Mouse (Mus musculus) kidney, embryonic 14.5 days (tissue): Measurements from ENCODE around the gene Fancc. TPM values are rescaled to one million over a fixed set of nuclear protein-coding genes. Genes with fewer than 3 reads are reported as not detected.

ENCODE experiments used
- ATAC-seq: fragments of 200-750 bp; cut with Nextera tagmentation; 2 replicates; pipeline ENCODE4 v1.8.0; 2017; ENCODE audit warnings: moderate number of reproducible peaks, mild to moderate bottlenecking, moderate TSS enrichment, moderate library complexity; ENCODE audit not compliant: low FRiP score, low TSS enrichment
- H3K27ac ChIP-seq: fragments of 300-500 bp; sonication (generic); 2 replicates; pipeline ENCODE4 v1.5.1; 2014; ENCODE audit warnings: low read depth, mild to moderate bottlenecking, low read length, moderate library complexity, mixed read lengths
- H3K27me3 ChIP-seq: fragments of 300-500 bp; sonication (generic); 2 replicates; pipeline ENCODE4 v1.6.1; 2014; ENCODE audit warnings: mild to moderate bottlenecking, low read length; ENCODE audit not compliant: control insufficient read depth, insufficient read depth
- H3K36me3 ChIP-seq: fragments of 300-500 bp; sonication (generic); 2 replicates; pipeline ENCODE4 v1.6.1; 2014; ENCODE audit warnings: low read length, mixed read lengths; ENCODE audit not compliant: control insufficient read depth, insufficient read depth
- H3K4me1 ChIP-seq: fragments of 300-500 bp; sonication (generic); 2 replicates; pipeline ENCODE4 v1.6.1; 2014; ENCODE audit warnings: low read length, mixed read lengths; ENCODE audit not compliant: control insufficient read depth, insufficient read depth
- H3K4me2 ChIP-seq: fragments of 300-500 bp; sonication (generic); replicated peaks from 2 replicates; pipeline ENCODE4 v1.6.1; 2014; ENCODE audit warnings: low read depth, mild to moderate bottlenecking, low read length
- H3K4me3 ChIP-seq: fragments of 300-500 bp; sonication (generic); 2 replicates; pipeline ENCODE4 v1.5.1; 2014; ENCODE audit warnings: mild to moderate bottlenecking, low read length
- H3K9ac ChIP-seq: fragments of 300-500 bp; sonication (generic); 2 replicates; pipeline ENCODE4 v1.6.1; 2014; ENCODE audit warnings: low read depth, mild to moderate bottlenecking, low read length, moderate library complexity
- H3K9me3 ChIP-seq: fragments of 300-500 bp; sonication (generic); 2 replicates; pipeline ENCODE4 v1.6.1; 2016; ENCODE audit warnings: low read length; ENCODE audit not compliant: control insufficient read depth
- WGBS: fragments of 180-500 bp; shearing (Covaris S2); extraction: QIAGEN DNeasy Blood & Tissue Kit; methylation state at CpG from one replicate; pipeline ENCODE4 v1.1.7; 2014; 5-methylcytosine and 5-hydroxymethylcytosine counted together
- polyA plus RNA-seq: library from polyadenylated mRNA; unstranded; fragments of >200 nt; fragmentation: Nextera tagmentation; extraction: Ambion mirVana; gene quantifications from 2 replicates; pipeline ENCODE4 v1.2.1, GENCODE M21; 2014

Gene Fancc
- polyA plus RNA-seq, 1 experiment from 2014 or later, result 24.5 TPM

DNA sequence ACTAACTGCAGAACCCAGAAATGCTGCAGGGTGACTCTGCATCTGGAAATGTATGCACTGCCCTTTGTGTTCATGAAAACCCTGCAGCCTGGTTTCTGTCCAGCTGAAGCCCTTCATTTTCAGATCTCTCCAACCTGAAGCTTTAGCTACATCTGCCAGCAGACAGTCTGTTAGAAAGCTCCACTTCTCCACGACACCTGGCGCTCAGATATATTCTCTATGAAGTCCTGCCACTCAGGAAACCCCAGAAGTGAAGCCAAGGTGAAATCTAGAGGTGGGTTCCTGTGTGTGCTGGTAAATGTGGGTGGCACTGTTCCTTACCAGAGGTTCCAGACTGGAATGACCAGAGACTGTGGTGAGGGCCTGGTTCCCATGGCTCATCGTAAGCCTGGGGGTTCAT is 235.4 kb downstream of the Fancc start:
- Histone ChIP-seq H3K27me3 (no peaks in the 10 kb centered on the region), H3K9ac (no peak overlapping the region), H3K9me3 (no peaks in the 10 kb centered on the region), H3K36me3 (peaks cover 12% of the 10 kb centered on the region; the same call in 1 of the 2 replicates), H3K4me3 (no peak overlapping the region), H3K27ac (peak overlapping the region; percentile 71; the same call in 1 of the 2 replicates), H3K4me2 (no peak overlapping the region), H3K4me1 (peaks cover 38% of the 10 kb centered on the region)
- WGBS, result 89% methylated on average over 3 of the region's 3 CpGs
- no peak for ATAC-seq

DNA sequence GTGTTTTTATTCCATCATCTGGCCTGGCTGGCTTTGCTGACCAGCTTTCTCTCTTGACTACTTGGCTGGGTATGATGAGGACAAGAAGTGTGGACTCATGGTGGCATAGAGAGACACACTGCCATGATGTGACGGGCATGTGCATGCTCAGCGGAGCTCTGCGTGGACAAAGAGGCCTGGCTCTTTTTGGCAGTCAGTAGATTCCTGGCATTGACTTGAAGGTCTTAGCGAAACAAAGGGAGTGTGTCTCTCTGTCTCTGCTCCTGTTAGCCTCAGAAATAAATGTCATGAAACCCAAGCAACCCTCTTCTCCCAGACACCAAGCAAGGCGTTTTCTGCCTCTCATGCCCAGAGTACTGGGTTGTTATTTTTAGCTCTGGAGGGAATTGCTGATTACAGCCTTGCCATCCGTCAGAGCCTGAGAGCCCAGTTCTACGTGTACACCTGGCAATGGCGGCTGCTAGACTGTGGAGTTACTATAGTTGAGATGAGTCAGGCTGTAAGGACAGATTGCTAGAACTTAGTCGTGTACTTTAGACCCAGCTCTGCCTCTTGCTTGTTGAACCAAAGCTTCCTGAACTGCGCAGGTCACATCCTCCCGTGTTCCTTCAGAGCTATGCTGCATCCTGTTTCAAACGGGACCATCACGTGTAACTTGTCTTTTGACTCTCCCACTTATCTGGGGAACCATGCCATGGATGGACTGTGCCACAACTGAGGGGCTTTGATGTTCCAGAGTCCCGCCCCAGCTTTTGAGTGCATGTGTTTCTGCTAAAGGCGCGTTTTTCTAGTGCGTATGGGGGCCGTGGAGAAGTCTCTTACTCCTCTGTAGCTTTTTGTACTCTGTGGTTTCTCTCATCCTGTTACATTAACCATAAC is 236.1 kb downstream of the Fancc start:
- WGBS, result 51% methylated on average over 18 of the region's 18 CpGs
- Histone ChIP-seq H3K9me3 (no peaks in the 10 kb centered on the region), H3K27ac (peak overlapping the region; percentile 71), H3K27me3 (no peaks in the 10 kb centered on the region), H3K9ac (no peak overlapping the region), H3K4me3 (no peak overlapping the region), H3K4me2 (no peak overlapping the region), H3K4me1 (peaks cover 40% of the 10 kb centered on the region), H3K36me3 (peaks cover 12% of the 10 kb centered on the region; the same call in 1 of the 2 replicates)
- ATAC-seq, result no peak

DNA sequence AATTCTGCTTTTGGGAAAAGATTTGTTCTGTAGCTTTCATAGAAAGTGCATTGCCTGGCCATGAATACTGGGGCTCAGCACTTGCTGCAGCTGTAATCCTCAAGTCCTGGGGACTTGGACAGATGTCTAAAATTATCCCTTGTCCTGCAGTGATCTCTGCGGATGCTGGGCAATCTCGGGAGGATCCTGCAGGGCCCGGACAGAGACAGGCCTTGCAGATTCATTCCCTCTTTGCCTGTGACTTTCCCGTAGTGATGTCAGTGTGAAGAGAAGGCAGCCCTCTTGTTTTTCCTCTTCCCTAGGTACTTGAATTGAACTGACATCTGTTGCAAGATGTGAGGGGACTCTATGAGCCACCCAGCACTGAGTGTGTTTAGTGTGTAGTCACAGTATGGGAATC is 236.9 kb downstream of the Fancc start:
- Histone ChIP-seq H3K27me3 (no peaks in the 10 kb centered on the region), H3K4me1 (peaks cover 49% of the 10 kb centered on the region), H3K36me3 (peaks cover 12% of the 10 kb centered on the region), H3K4me2 (no peak overlapping the region), H3K9ac (no peak overlapping the region), H3K27ac (no peak overlapping the region; the same call in 1 of the 2 replicates), H3K9me3 (no peaks in the 10 kb centered on the region), H3K4me3 (no peak overlapping the region)
- 27% methylated on average over 4 of the region's 4 CpGs for WGBS
- no peak for ATAC-seq

DNA sequence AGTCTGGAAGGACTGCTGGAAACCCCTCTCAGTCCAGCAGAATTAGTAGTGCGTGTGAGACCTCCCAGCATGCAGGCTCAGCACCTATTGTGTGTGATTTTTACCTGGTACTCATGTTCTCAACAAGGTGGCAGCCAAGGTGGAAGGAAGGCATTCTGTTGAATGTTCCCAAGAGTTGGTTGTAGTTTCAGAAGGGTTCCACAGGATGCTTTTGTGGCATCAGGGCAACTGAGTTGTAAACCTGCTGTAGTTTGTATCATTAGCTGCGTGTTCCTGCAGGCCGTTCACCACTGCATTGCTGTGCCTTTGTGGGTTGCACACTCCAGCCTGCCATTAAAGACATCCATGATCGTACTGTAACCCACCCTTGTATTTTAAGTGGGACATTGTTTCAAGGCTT is 238.4 kb downstream of the Fancc start:
- WGBS, result 81% methylated on average over 4 of the region's 4 CpGs
- ATAC-seq, result no peak
- no peaks in the 10 kb centered on the region for H3K27me3 ChIP-seq
- H3K27ac ChIP-seq, result no peak overlapping the region
- H3K9me3 ChIP-seq, result no peaks in the 10 kb centered on the region
- H3K36me3 ChIP-seq, result peaks cover 19% of the 10 kb centered on the region
- H3K9ac ChIP-seq, result no peak overlapping the region; the same call in 1 of the 2 replicates
- no peak overlapping the region for H3K4me3 ChIP-seq
- H3K4me1 ChIP-seq, result peaks cover 59% of the 10 kb centered on the region
- H3K4me2 ChIP-seq, result no peak overlapping the region

- 75% methylated on average over 6 of the region's 6 CpGs for WGBS
- Histone ChIP-seq H3K36me3 (peaks cover 19% of the 10 kb centered on the region), H3K9me3 (no peaks in the 10 kb centered on the region), H3K27ac (no peak overlapping the region), H3K4me2 (no peak overlapping the region), H3K4me1 (peaks cover 64% of the 10 kb centered on the region), H3K4me3 (no peak overlapping the region), H3K9ac (no peak overlapping the region), H3K27me3 (no peaks in the 10 kb centered on the region)
- ATAC-seq, result no peak
Observed at GRCm38 (mm10) chr13:63258167-63258582, 238.9 kb downstream of the Fancc start.

DNA sequence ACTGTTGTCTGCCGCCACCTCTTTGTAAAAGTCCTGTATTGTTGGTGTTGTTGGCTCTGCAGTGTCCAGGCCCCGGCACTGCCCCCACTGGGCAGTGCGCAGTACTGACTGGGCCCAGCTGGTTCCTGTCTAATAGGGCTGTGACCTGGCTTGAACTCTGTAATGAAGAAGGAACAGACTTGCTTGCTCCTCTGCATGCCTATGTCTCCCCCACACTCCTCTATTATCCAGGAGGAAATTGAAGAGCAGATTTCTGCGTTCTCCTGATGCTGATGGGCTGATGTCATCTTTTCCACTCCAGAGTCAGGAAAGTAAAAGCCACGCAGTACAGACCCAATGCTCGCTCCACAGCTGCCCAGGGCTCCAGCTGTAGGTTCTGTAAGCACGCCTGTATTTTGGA is 240.3 kb downstream of the Fancc start:
- H3K9ac ChIP-seq, result no peak overlapping the region
- H3K36me3 ChIP-seq, result peaks cover 13% of the 10 kb centered on the region
- 22% methylated on average over 7 of the region's 7 CpGs for WGBS
- peaks cover 76% of the 10 kb centered on the region for H3K4me1 ChIP-seq
- peak; percentile 92 for ATAC-seq
- H3K4me3 ChIP-seq, result no peak overlapping the region
- no peaks in the 10 kb centered on the region for H3K9me3 ChIP-seq
- no peak overlapping the region for H3K4me2 ChIP-seq
- 0 out of 2 replicates have a peak overlapping the region, but pooled peaks have one; percentile 17 for H3K27ac ChIP-seq
- no peaks in the 10 kb centered on the region for H3K27me3 ChIP-seq

DNA sequence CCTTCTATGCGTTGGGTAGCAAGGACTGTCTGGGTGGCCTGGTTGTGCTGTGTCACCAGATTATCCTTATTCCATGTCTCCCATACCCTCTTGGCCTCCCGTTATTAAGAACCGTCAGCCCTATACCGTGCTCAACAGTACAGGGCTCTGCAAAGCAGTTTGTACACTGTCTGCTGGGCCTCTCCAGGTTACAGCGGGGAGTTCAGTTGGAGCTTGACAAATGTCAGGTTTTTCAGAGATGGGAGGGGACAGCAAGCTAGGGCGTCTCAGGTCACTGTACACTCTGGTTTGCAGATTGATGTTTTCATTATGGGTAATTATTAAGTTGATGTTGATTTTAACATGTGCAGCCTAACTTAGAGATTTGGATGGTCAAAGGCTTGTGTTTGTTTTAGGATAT is 240.9 kb downstream of the Fancc start:
- H3K4me2 ChIP-seq, result no peak overlapping the region
- no peaks in the 10 kb centered on the region for H3K27me3 ChIP-seq
- H3K4me1 ChIP-seq, result peaks cover 79% of the 10 kb centered on the region
- H3K27ac ChIP-seq, result peak overlapping the region; percentile 60
- peaks cover 12% of the 10 kb centered on the region for H3K36me3 ChIP-seq
- peak; percentile 44 for ATAC-seq
- H3K9ac ChIP-seq, result no peak overlapping the region
- no peak overlapping the region for H3K4me3 ChIP-seq
- 35% methylated on average over 6 of the region's 6 CpGs for WGBS
- no peaks in the 10 kb centered on the region for H3K9me3 ChIP-seq

DNA sequence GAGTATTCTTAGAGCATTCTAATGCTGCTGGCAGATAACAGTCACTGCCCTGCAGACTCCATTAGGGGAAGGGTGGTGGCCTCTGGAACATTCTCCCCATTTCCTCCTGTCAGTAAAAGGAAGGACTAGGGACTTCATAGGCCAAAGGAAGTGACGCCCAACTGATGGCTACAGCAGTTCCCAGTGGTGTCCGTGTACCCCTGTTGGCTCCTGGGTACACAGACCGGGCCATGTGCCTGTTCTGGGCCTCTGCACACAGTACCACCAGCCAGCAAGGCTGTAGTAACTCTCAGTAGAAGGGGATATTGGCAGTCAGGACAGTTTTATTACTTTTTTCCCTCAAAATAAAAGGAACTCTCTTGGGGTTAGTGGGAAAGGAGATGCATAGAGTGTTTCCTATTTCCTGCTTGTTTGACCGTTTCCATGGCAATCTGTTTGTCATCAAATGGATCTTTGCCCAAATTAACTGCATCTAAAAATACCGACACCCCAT is 241.5 kb downstream of the Fancc start:
- Histone ChIP-seq H3K27ac (peak overlapping the region; percentile 60), H3K9me3 (no peaks in the 10 kb centered on the region), H3K4me1 (peaks cover 79% of the 10 kb centered on the region), H3K4me3 (no peak overlapping the region), H3K27me3 (no peaks in the 10 kb centered on the region), H3K9ac (no peak overlapping the region), H3K36me3 (peaks cover 13% of the 10 kb centered on the region), H3K4me2 (no peak overlapping the region)
- 57% methylated on average over 5 of the region's 5 CpGs for WGBS
- ATAC-seq, result peak; percentile 21; the same call in 1 of the 2 replicates
